10 mouse cellular contexts compared by ENCODE assay signal in genomic region chr11:118210116-118210515, GRCm38 (mm10). TPM values are rescaled to one million over a fixed set of nuclear protein-coding genes. Genes with fewer than 3 reads are reported as not detected.
DNase-seq lines count a peak whose midpoint lies in the region; ATAC-seq and TF ChIP-seq lines count a peak whose summit lies in the region.
"Had no signal": no experiment of that assay in that cellular context is flagged by ENCODE, and none has a peak within 500 bp of the region (broad histone marks: within the 10 kb centered on the region; RNA-seq: fewer than 3 reads in every experiment).

No protein-coding gene starts in this region.

- H3K4me3 ChIP-seq in heart, adult 2 months = no peak overlapping the region
- no peak overlapping the region for H3K4me3 ChIP-seq in brown adipose tissue, adult 24 weeks (ENCODE audit: insufficient read depth, low read depth, low read length)
- H3K4me3 ChIP-seq in hindbrain, embryonic 12.5 days = no peak overlapping the region
- no peak overlapping the region for H3K4me3 ChIP-seq in limb, embryonic 13.5 days
- H3K4me3 ChIP-seq: embryonic facial prominence, embryonic 15.5 days had no signal

- no peak for DNase-seq in heart, adult 2 months
- no peak for DNase-seq in heart, adult 18-20 months
- no peak for DNase-seq in natural killer cell, adult 2 months (ENCODE audit: low spot score in 2 of 2)
- DNase-seq in heart, postnatal 36 days = no peak
- DNase-seq in embryo, embryonic 10.5 days (ENCODE audit: low spot score) = no peak
- DNase-seq: spleen, adult 18-20 months had no signal

- H3K27me3 ChIP-seq in heart, adult 2 months (ENCODE audit: control insufficient read depth, insufficient read depth, low read length) = no peaks in the 10 kb centered on the region
- H3K27me3 ChIP-seq in hindbrain, embryonic 12.5 days = no peaks in the 10 kb centered on the region
- no peaks in the 10 kb centered on the region for H3K27me3 ChIP-seq in limb, embryonic 13.5 days
- H3K27me3 ChIP-seq: embryonic facial prominence, embryonic 15.5 days had no signal

- WGBS in heart, adult 2 months = 53% methylated on average over 4 of the region's 4 CpGs
- 78% methylated on average over 4 of the region's 4 CpGs for WGBS in hindbrain, embryonic 12.5 days
- 74% methylated on average over 4 of the region's 4 CpGs for WGBS in limb, embryonic 13.5 days

- peaks cover 16% of the 10 kb centered on the region for H3K79me2 ChIP-seq in heart, adult 2 months (replicated peaks; ENCODE audit: control insufficient read depth, insufficient read depth, low read length)

- no peak overlapping the region for H3K9ac ChIP-seq in heart, adult 2 months (ENCODE audit: low read depth, low read length)
- 0 out of 2 replicates have a peak overlapping the region, but pooled peaks have one; percentile 23 for H3K9ac ChIP-seq in hindbrain, embryonic 12.5 days
- peak overlapping the region; percentile 32; the same call in 1 of the 2 replicates for H3K9ac ChIP-seq in limb, embryonic 13.5 days
- H3K9ac ChIP-seq: embryonic facial prominence, embryonic 15.5 days had no signal

- peaks cover 63% of the 10 kb centered on the region for H3K4me1 ChIP-seq in heart, adult 2 months (ENCODE audit: control insufficient read depth, insufficient read depth, low read length)
- H3K4me1 ChIP-seq in brown adipose tissue, adult 24 weeks (ENCODE audit: control insufficient read depth, insufficient read depth, insufficient read length, low read length) = peaks cover 82% of the 10 kb centered on the region
- peaks cover 59% of the 10 kb centered on the region for H3K4me1 ChIP-seq in hindbrain, embryonic 12.5 days
- peaks cover 80% of the 10 kb centered on the region for H3K4me1 ChIP-seq in limb, embryonic 13.5 days

- intact Hi-C loops in heart, adult 2 months (cut with DNase I) = loop anchor here (2.0 to 10.0 kb wide), 2 partner anchors 13 to 255 kb away; no protein-coding TSS in a partner anchor
- intact Hi-C loops in heart, postnatal 36 days (cut with DNase I) = loop anchor here (2.0 to 5.0 kb wide), 2 partner anchors 13 to 38 kb away; no protein-coding TSS in a partner anchor

- no peak for TF ChIP-seq POLR2A in heart, adult 2 months (IDR thresholded peaks at IDR 0.05; ENCODE audit: insufficient read depth, low read depth, low read length)

- TF ChIP-seq EP300 in heart, adult 2 months (IDR thresholded peaks at IDR 0.05; ENCODE audit: insufficient read depth, low read depth, low read length) = no peak

- no peak for ATAC-seq in hindbrain, embryonic 12.5 days (ENCODE audit: low FRiP score)
- no peak for ATAC-seq in limb, embryonic 13.5 days (ENCODE audit: low FRiP score, low read depth)

- TF ChIP-seq CTCF in heart, adult 2 months (IDR thresholded peaks at IDR 0.05) = no peak

- H3K4me2 ChIP-seq in hindbrain, embryonic 12.5 days (replicated peaks) = no peak overlapping the region
- H3K4me2 ChIP-seq in limb, embryonic 13.5 days (replicated peaks) = no peak overlapping the region; the same call in 1 of the 2 replicates
- H3K4me2 ChIP-seq: embryonic facial prominence, embryonic 15.5 days had no signal

- peak overlapping the region; percentile 68 for H3K27ac ChIP-seq in heart, adult 2 months
- 0 out of 2 replicates have a peak overlapping the region, but pooled peaks have one; percentile 7 for H3K27ac ChIP-seq in brown adipose tissue, adult 24 weeks (replicated peaks; ENCODE audit: low read depth, low read length)
- no peak overlapping the region for H3K27ac ChIP-seq in hindbrain, embryonic 12.5 days
- no peak overlapping the region for H3K27ac ChIP-seq in limb, embryonic 13.5 days

- peaks cover 7% of the 10 kb centered on the region for H3K36me3 ChIP-seq in heart, adult 2 months (ENCODE audit: control insufficient read depth, insufficient read depth, low read length)
- no peaks in the 10 kb centered on the region for H3K36me3 ChIP-seq in hindbrain, embryonic 12.5 days
- H3K36me3 ChIP-seq in limb, embryonic 13.5 days = no peaks in the 10 kb centered on the region
- H3K36me3 ChIP-seq: embryonic facial prominence, embryonic 15.5 days had no signal

- no peaks in the 10 kb centered on the region for H3K9me3 ChIP-seq in hindbrain, embryonic 12.5 days (replicated peaks)
- no peaks in the 10 kb centered on the region for H3K9me3 ChIP-seq in limb, embryonic 13.5 days
- H3K9me3 ChIP-seq: embryonic facial prominence, embryonic 15.5 days had no signal

RNA-seq across cellular contexts. Expression of gene Cyth1, which starts 38.3 kb away (rescaled TPM):
- 10 to 100 TPM; 54.1 to 56.0 TPM for total RNA-seq in heart, adult 2 months (2021)
- 30.7 and 39.6 TPM in 2 replicates for polyA plus RNA-seq in heart, adult 2 months (2012; rRNA removed)
- 10 to 100 TPM; 54.1 to 63.2 TPM for total RNA-seq in heart, adult 18-20 months (2021)
- 37.2 and 41.9 TPM in 2 replicates for polyA plus RNA-seq in brown adipose tissue, adult 24 weeks (2012; ENCODE audit: insufficient read depth, insufficient read length, missing spikeins)
- 29.0 and 33.5 TPM in 2 replicates for polyA plus RNA-seq in hindbrain, embryonic 12.5 days (2016; fragmentation: Nextera tagmentation; extraction: Ambion mirVana)
- 15.9 and 17.1 TPM in 2 replicates for polyA plus RNA-seq in limb, embryonic 13.5 days (2015; fragmentation: Nextera tagmentation; extraction: Ambion mirVana)
- total RNA-seq in heart, postnatal 36 days (2021) = 10 to 100 TPM; 45.6 to 51.6 TPM

Comparison
In these comparisons a context has a peak if more than half of its experiments do, and no peak if none do; other contexts are left out.
1. H3K27ac ChIP-seq: peak in heart, adult 2 months (single experiment) and brown adipose tissue, adult 24 weeks (single experiment); none in hindbrain, embryonic 12.5 days (single experiment) and limb, embryonic 13.5 days (single experiment).